Mouse (Mus musculus) right cerebral cortex, postnatal 14 days (tissue): ENCODE data around the gene Vwa8.

Experiments used
- DNase-seq: peaks from one replicate; pipeline ENCODE4 v3.0.0; 2022

Vwa8 gene

GRCm38 (mm10) chr14:79196711-79197110 lies 347.9 kb downstream of the Vwa8 start:
- DNase-seq, result no peak

GRCm38 (mm10) chr14:79198066-79198465 lies 349.2 kb downstream of the Vwa8 start:
- no peak for DNase-seq

- DNase-seq, result no peak
Measured at GRCm38 (mm10) chr14:79200133-79200891, 351.5 kb downstream of the Vwa8 start.

- peak; percentile 31 for DNase-seq
Measured at GRCm38 (mm10) chr14:79200892-79201285, 352.0 kb downstream of the Vwa8 start.

- DNase-seq, result no peak
Measured at GRCm38 (mm10) chr14:79202722-79203362, 354.0 kb downstream of the Vwa8 start.

DNA sequence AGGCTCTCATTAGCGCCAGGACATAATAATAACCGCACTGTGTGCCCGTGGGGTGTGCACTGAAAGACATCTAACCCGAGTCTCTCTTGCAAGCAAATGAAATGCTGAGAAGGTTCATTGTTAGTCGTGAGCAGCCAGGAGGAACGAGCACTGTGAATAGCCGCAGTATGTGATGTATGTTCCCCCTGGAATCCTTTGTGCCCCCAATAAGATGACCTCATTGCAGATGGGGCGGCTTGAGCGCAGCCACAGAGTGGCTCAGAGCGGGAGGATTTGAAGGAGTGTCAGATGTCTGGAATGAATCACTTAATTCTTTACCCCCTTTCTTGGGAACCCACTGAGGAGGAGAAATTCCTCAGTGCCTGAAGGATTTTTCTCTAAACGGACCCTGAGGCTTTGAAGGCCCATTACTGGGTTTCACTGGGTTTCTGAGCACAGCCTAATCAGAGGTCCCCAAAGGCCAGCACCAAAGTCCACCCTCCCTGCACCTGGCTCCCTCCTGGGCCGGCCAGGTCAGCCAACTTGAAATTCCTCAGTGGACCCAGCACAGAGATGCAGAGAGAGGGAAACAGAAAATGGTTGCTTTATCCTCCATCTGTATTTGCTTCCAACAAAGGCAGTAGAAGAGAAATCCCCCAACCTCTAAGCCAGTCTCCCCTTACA lies 354.8 kb downstream of the Vwa8 start:
- DNase-seq, result no peak

GRCm38 (mm10) chr14:79204866-79205265 lies 356.0 kb downstream of the Vwa8 start:
- no peak for DNase-seq

GRCm38 (mm10) chr14:79206210-79206609 lies 357.4 kb downstream of the Vwa8 start:
- DNase-seq, result peak; percentile 80

DNA sequence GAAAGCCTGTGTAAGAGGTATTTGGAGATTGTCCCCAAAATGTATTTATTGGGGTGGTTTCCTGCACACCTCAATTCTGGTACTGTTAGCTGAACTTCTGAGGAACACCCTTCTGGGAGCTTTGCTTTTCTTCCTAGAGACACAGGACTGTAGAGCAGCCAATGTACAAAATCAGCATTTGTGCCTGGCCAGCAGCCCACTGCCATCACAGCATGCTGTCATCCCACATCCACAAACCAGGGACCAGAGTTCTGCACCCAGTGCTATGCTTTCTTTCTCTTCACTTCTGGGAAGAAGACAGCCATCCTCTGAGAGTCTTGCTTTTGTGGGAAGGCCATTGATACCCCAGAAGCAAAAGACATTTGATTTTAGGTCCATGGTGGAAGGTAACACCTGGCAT lies 359.6 kb downstream of the Vwa8 start:
- no peak for DNase-seq

GRCm38 (mm10) chr14:79209813-79210212 lies 361.0 kb downstream of the Vwa8 start:
- DNase-seq, result no peak

- no peak for DNase-seq
Measured at GRCm38 (mm10) chr14:79212380-79212991, 363.6 kb downstream of the Vwa8 start.

- DNase-seq, result no peak
Measured at GRCm38 (mm10) chr14:79214129-79214528, 365.3 kb downstream of the Vwa8 start.

DNA sequence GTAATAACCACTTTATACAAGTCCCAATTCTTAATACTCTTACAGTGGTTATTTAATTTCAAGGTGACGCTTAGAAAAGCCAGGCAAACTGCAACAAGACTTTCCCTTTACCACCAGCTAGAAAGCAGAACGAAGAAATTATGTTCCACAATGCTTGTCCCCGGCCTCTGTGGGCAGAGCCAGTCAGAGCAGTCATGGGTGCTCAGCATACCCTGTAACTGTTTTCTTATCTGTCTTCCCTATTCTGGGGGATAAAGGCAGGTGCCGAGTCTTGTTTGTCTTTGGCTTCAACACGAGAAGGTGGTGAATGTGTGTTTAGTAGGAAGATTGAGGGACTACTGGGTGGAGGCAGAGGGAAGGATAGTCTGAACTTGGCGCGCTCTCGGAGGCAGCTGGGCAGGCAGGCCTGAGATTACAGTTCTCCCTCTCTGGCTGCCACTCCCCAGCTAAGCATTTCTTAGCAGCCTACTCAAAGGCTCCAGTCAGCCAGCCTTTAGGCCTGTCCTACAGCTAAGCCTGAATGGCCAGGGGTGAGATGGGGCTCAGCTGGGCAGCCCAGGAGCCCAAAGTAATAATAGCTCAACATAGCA lies 365.9 kb downstream of the Vwa8 start:
- no peak for DNase-seq

DNA sequence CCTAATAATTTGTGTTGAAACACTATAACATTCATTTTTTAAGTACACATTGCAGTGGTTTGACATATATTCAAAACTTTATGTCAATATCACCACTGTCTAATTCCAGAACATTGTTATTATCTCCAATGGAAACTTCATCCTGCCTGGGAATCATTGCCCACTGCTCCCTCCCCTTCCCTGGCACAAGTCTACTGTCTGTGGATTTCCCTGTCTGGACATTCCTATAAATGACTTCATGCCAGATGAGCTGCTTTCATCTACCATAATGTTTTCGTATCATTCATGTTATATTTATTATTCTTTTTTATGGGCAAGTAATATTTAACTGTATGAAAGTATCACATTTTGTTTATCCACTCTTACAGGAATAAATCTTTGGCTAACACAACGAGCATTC lies 367.5 kb downstream of the Vwa8 start:
- DNase-seq, result no peak

- DNase-seq, result no peak
Measured at GRCm38 (mm10) chr14:79223431-79224036, 374.7 kb downstream of the Vwa8 start.

GRCm38 (mm10) chr14:79225458-79225857 lies 376.6 kb downstream of the Vwa8 start:
- DNase-seq, result no peak

DNA sequence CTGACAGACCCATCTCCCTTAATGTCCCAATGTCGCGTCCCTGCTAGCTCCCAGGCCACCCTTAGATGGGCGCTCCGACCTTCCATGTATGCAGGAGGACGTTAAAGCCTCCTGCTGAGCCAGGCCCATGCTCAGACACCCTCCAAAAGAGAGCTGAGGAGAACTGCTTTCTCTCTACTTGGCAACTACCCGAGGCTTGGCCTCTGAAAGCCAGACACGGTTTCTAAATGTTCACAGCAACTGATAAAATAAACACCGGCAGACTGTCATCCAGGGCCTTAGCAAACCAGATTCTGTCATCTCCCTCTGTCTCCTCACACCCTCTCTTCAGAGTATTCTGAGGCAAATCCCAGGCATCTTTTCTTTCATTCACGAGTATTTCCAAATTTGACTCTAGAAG lies 377.2 kb downstream of the Vwa8 start:
- DNase-seq, result no peak

GRCm38 (mm10) chr14:79226741-79227140 lies 377.9 kb downstream of the Vwa8 start:
- no peak for DNase-seq

DNA sequence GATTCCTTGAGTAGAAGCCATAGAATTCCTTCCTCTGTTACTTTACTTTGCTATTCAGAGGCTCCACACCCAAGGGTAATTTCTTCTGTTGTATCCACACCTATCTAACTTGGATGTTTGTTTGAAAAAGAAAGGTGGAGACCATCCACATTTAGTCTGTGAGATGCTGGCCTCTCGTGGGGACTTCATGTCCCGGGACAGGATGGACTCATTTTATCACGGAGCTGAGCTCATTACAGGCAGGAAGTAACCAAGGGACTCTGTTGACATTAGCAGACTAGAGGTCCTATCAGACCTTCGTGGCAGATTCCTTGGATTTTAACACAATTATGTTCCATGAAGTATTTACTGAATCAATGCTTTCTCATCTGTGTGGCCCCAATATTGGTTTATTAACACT lies 379.1 kb downstream of the Vwa8 start:
- DNase-seq, result no peak

GRCm38 (mm10) chr14:79231677-79232076 lies 382.8 kb downstream of the Vwa8 start:
- no peak for DNase-seq

GRCm38 (mm10) chr14:79233697-79234096 lies 384.8 kb downstream of the Vwa8 start:
- DNase-seq, result no peak

DNA sequence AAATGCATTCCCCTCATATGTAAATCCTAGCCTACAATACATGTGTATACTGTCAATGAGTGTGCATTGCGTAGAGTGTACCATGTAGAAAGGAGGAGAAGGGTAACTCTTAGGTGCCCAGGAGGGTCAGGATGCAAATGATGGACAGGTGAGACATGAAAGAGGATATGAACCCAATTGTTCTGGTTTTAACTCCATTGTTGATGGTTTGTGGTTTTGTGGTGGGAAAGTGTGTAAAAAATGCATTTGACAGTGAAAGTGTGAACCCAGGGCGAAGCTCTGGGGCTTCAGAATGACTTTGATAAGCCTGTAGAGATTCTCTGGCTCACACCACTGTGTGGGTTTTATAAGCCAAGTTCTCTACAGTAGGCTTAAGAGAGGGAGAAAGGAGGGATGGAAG lies 385.7 kb downstream of the Vwa8 start:
- DNase-seq, result no peak

GRCm38 (mm10) chr14:79235157-79235556 lies 386.3 kb downstream of the Vwa8 start:
- DNase-seq, result no peak
